Mouse (Mus musculus) heart, adult 2 months (tissue): ENCODE data around the gene Fthl17a. TPM values are rescaled to one million over a fixed set of nuclear protein-coding genes. Genes with fewer than 3 reads are reported as not detected.

ENCODE experiments used
- DNase-seq, 2 experiments: peaks; one replicate each; pipeline ENCODE4 v3.0.0; 2021
- H3K27ac ChIP-seq: fragments of 200-600 bp; 2 replicates; pipeline ENCODE4 v1.8.1; 2022
- H3K27me3 ChIP-seq: fragments of 200-500 bp; 2 replicates; pipeline ENCODE4 v1.6.1; 2012; ENCODE audit warnings: mild to moderate bottlenecking, low read length, inconsistent platforms, mixed read lengths; ENCODE audit not compliant: control insufficient read depth, insufficient read depth
- H3K36me3 ChIP-seq: fragments of 200-500 bp; 2 replicates; pipeline ENCODE4 v1.6.1; 2012; ENCODE audit warnings: low read length, inconsistent platforms; ENCODE audit not compliant: control insufficient read depth, insufficient read depth
- H3K4me1 ChIP-seq: fragments of 200-500 bp; 2 replicates; pipeline ENCODE4 v1.6.1; 2011; ENCODE audit warnings: low read length; ENCODE audit not compliant: control insufficient read depth, insufficient read depth
- H3K4me3 ChIP-seq: fragments of 200-600 bp; 2 replicates; pipeline ENCODE4 v1.8.1; 2022
- H3K79me2 ChIP-seq: fragments of 200-500 bp; replicated peaks from 2 replicates; pipeline ENCODE4 v1.6.1; 2012; ENCODE audit warnings: mild to moderate bottlenecking, inconsistent platforms, low read length, moderate library complexity, mixed read lengths; ENCODE audit not compliant: control insufficient read depth, insufficient read depth
- H3K9ac ChIP-seq: fragments of 200-500 bp; 2 replicates; pipeline ENCODE4 v1.6.1; 2012; ENCODE audit warnings: low read depth, mild to moderate bottlenecking, control low read depth, inconsistent platforms, low read length, mixed read lengths
- CTCF ChIP-seq: fragments of 200-600 bp; IDR thresholded peaks from 2 replicates; pipeline ENCODE4 v1.8.1; 2022; ENCODE audit warnings: antibody characterized with exemption, mild to moderate bottlenecking, moderate library complexity
- EP300 ChIP-seq: fragments of 200-500 bp; IDR thresholded peaks from 2 replicates; pipeline ENCODE4 v1.6.1; 2011; ENCODE audit warnings: low read depth, low read length, control low read depth; ENCODE audit not compliant: insufficient read depth
- POLR2A ChIP-seq: fragments of 200-500 bp; IDR thresholded peaks from 2 replicates; pipeline ENCODE4 v1.6.1; 2011; ENCODE audit warnings: mild to moderate bottlenecking, low read depth, low read length, control low read depth; ENCODE audit not compliant: insufficient read depth
- WGBS: fragments of 180-500 bp; shearing (Covaris S2); methylation state at CpG from one replicate; pipeline ENCODE4 v1.1.7; 2018; 5-methylcytosine and 5-hydroxymethylcytosine counted together
- intact Hi-C: fragments of 180-260 bp; cut with DNase I; formaldehyde crosslinking; loops from one replicate; pipeline ENCODE4 v1.15.1; 2025
- polyA plus RNA-seq: library from polyadenylated mRNA; depleted of rRNA; stranded (reverse); fragments of >200 nt; gene quantifications from 2 replicates; pipeline ENCODE4 v1.2.3, GENCODE M21; 2012
- total RNA-seq, 2 experiments: library from RNA; stranded (reverse); gene quantifications; 2 replicates each; pipeline ENCODE4 v1.2.3; 2021

Gene Fthl17a
- total and polyA plus RNA-seq, 3 experiments: not detected

DNA sequence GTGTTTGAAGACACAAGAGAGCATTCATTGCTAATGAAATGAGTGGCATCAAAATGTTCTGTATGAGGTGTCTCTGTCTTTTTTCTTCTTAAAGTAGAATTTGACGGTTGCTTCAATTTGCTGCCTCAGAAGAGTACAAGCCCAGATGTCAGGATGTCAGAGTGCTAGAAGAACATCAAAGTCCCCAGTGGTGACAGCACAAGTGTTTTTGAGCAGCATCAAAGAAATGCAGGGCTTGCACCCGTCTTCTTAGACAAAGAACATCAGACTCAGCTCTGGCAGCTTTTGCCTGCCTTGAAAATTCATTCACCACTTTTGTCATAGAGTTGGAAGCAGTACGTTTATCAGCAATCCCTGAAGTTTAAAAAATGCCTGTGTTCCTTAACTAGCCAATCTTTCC, 44.5 kb downstream of the Fthl17a start:
- no peak overlapping the region for H3K4me3 ChIP-seq
- no peaks in the 10 kb centered on the region for H3K27me3 ChIP-seq
- WGBS: 48% methylated on average over 3 of the region's 3 CpGs
- no peak for TF ChIP-seq CTCF
- TF ChIP-seq EP300: no peak
- no peak for TF ChIP-seq POLR2A
- no peak overlapping the region for H3K27ac ChIP-seq
- no peak overlapping the region for H3K9ac ChIP-seq
- no peaks in the 10 kb centered on the region for H3K79me2 ChIP-seq
- intact Hi-C loops: no loop called here
- H3K36me3 ChIP-seq: no peaks in the 10 kb centered on the region
- no peaks in the 10 kb centered on the region for H3K4me1 ChIP-seq
- DNase-seq: no peak

DNA sequence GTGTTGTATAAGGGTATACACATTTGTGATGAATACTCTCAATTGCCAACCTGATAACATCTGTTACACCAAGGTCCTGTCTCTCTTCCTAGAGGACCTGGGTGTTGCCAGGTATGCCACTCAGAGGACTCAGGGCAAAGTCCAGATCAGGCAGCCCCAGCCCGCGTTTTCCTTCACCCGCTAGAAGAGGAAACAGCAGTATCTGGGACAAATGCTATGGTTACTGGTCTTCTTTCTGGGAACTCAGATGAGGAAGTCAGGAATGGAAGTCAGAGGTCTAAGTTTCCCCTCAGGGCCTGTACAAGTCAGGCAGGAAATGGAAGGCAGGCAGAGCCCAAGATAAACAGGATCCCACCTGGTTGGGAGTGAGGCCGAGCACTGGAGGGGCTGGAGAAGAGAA, 55.2 kb downstream of the Fthl17a start:
- intact Hi-C loops: no loop called here
- H3K27me3 ChIP-seq: no peaks in the 10 kb centered on the region
- H3K27ac ChIP-seq: no peak overlapping the region
- H3K4me1 ChIP-seq: no peaks in the 10 kb centered on the region
- no peak for DNase-seq
- H3K9ac ChIP-seq: no peak overlapping the region
- no peak overlapping the region for H3K4me3 ChIP-seq
- TF ChIP-seq EP300 (no peak), POLR2A (no peak), CTCF (no peak)
- H3K79me2 ChIP-seq: no peaks in the 10 kb centered on the region
- H3K36me3 ChIP-seq: no peaks in the 10 kb centered on the region
- WGBS: 56% methylated on average over 4 of the region's 4 CpGs

DNA sequence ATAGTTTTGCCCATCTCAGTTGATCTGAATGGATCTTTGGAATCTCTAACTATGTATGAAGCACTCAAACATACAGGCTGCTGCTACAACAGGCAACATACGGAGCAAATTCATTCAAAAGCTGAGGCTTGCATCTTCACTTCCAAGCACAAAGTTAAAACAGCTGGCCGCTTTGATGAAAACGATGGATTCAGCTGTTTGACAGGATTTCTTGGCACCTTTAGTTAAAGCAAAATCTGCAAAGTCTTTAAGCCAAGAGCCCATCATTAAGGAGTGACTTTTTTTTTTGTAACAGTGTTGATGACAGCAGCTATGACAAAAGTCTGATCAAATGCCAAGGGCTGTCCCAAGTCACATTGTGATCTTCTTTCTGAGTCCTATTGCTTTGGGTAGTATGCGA, 69.1 kb downstream of the Fthl17a start:
- intact Hi-C loops: loop anchor here (5.0 kb wide), 1 partner anchor 311 kb away; no protein-coding TSS in a partner anchor
- no peak overlapping the region for H3K4me3 ChIP-seq
- DNase-seq: no peak
- H3K79me2 ChIP-seq: no peaks in the 10 kb centered on the region
- H3K4me1 ChIP-seq: no peaks in the 10 kb centered on the region
- no peak for TF ChIP-seq CTCF
- no peak for TF ChIP-seq POLR2A
- TF ChIP-seq EP300: no peak
- H3K36me3 ChIP-seq: no peaks in the 10 kb centered on the region
- no peak overlapping the region for H3K9ac ChIP-seq
- no peaks in the 10 kb centered on the region for H3K27me3 ChIP-seq
- 71% methylated on average over 4 of the region's 4 CpGs for WGBS
- H3K27ac ChIP-seq: no peak overlapping the region

GRCm38 (mm10) chrX:85319193-85319592, 69.7 kb downstream of the Fthl17a start:
- Histone ChIP-seq H3K27ac (no peak overlapping the region), H3K79me2 (no peaks in the 10 kb centered on the region), H3K4me3 (no peak overlapping the region), H3K9ac (no peak overlapping the region), H3K36me3 (no peaks in the 10 kb centered on the region), H3K27me3 (no peaks in the 10 kb centered on the region), H3K4me1 (no peaks in the 10 kb centered on the region)
- WGBS: 20% methylated on average over 1 of the region's 1 CpGs
- intact Hi-C loops: loop anchor here (5.0 kb wide), 1 partner anchor 312 kb away; no protein-coding TSS in a partner anchor
- peak; percentile 74 for TF ChIP-seq CTCF
- no peak for TF ChIP-seq POLR2A
- no peak for TF ChIP-seq EP300
- no peak for DNase-seq
